Mouse (Mus musculus) mammary gland, adult 2 months (tissue): Measurements from ENCODE around the gene Jph4. TPM values are rescaled to one million over a fixed set of nuclear protein-coding genes. Genes with fewer than 3 reads are reported as not detected.

Experiments
- polyA plus RNA-seq: library from polyadenylated mRNA; depleted of rRNA; stranded (reverse); fragments of >200 nt; gene quantifications from 2 replicates; pipeline ENCODE4 v1.2.3, GENCODE M21; 2012; ENCODE audit warnings: low replicate concordance; rRNA removed

The Jph4 gene
- 0.39 and 0.56 TPM in 2 replicates for polyA plus RNA-seq

GRCm38 (mm10) chr14:55116425-55117200, at the start of gene Jph4:
Jph4 (minus strand) TSS chr14:55116935.

GRCm38 (mm10) chr14:55105836-55106809, 10.6 kb downstream of the Jph4 start, which contains the start of gene Ap1g2:
Ap1g2 (minus strand) TSS chr14:55106593.

GRCm38 (mm10) chr14:55094704-55095231, 22.0 kb downstream of the Jph4 start, which contains the start of gene Thtpa:
Thtpa (plus strand) TSS chr14:55094784.

GRCm38 (mm10) chr14:55092011-55092577, 24.6 kb downstream of the Jph4 start, which contains the start of gene Zfhx2:
Zfhx2 (minus strand) TSS chr14:55092324.

Other genes with a start within 250 kb of the Jph4 start
- 3.5 and 9.6 TPM in 2 replicates for gene Homez, start 246.0 kb downstream of the Jph4 start, polyA plus RNA-seq
- 17.4 and 39.2 TPM in 2 replicates for gene Ppp1r3e, start 239.4 kb downstream of the Jph4 start, polyA plus RNA-seq
- 42.9 and 50.7 TPM in 2 replicates for gene Bcl2l2, start 233.6 kb downstream of the Jph4 start, polyA plus RNA-seq
- 24.7 TPM in 1 of 2 replicates, not detected in the other for gene Gm20521, start 233.5 kb downstream of the Jph4 start, polyA plus RNA-seq
- gene Pabpn1, start 224.4 kb downstream of the Jph4 start, polyA plus RNA-seq, result 73.7 and 152 TPM in 2 replicates
- 75.6 and 107 TPM in 2 replicates for gene Slc22a17, start 203.8 kb downstream of the Jph4 start, polyA plus RNA-seq
- 38.0 and 58.4 TPM in 2 replicates for gene Efs, start 190.8 kb downstream of the Jph4 start, polyA plus RNA-seq
- gene Il25, start 184.2 kb downstream of the Jph4 start, polyA plus RNA-seq, result not detected in 2 replicates
- 2.3 and 6.9 TPM in 2 replicates for gene Cmtm5, start 180.7 kb downstream of the Jph4 start, polyA plus RNA-seq
- gene Myh6, start 150.0 kb downstream of the Jph4 start, polyA plus RNA-seq, result 0.48 and 0.62 TPM in 2 replicates
- gene Gm17428, start 140.0 kb downstream of the Jph4 start, polyA plus RNA-seq, result not detected in 2 replicates
- gene Myh7, start 122.3 kb downstream of the Jph4 start, polyA plus RNA-seq, result 0.02 and 0.57 TPM in 2 replicates
- 9.4 and 15.2 TPM in 2 replicates for gene Ngdn, start 101.5 kb downstream of the Jph4 start, polyA plus RNA-seq
- 1.1 and 3.8 TPM in 2 replicates for gene Zfhx2, start 24.6 kb downstream of the Jph4 start, polyA plus RNA-seq
- gene Thtpa, start 22.2 kb downstream of the Jph4 start, polyA plus RNA-seq, result 6.1 and 7.8 TPM in 2 replicates
- gene Ap1g2, start 10.3 kb downstream of the Jph4 start, polyA plus RNA-seq, result 58.4 TPM in 2 replicates
- not detected in 2 replicates for gene Dhrs2, start 105.1 kb upstream of the Jph4 start, polyA plus RNA-seq